Mouse (Mus musculus): ENCODE measurements around the gene Acod1.

GRCm38 (mm10) chr14:103058998-103059397 is 12.2 kb downstream of the Acod1 start:
- TF ChIP-seq POLR2A (IDR thresholded peaks at IDR 0.05; ENCODE audit: insufficient read depth, low read depth, low read length) = no peak
- no peak for TF ChIP-seq CTCF (IDR thresholded peaks at IDR 0.05)

Data from heart, adult 2 months (tissue).